Mouse (Mus musculus): ENCODE data around the gene Klk9.

DNA sequence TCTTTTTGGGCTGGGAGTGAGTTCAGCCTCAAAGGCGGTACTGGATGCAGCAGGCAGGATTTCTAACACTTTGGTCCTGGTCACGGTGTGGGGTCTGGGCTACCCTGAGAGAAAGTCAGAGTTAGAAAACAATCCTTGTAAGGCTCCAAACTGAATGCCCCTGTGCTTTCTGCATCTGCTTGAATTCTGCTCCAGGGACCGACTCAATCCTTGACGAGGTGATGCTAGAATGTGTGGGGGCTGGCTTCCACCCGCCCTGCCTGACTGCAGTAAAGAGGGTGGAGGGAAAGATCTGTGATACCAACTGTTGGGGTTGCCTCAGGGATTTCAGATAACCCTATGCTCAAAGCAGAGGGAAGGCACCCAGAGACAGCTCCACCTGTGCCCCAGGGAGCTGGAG, 19.3 kb downstream of the Klk9 start, which contains the start of gene Klk7:
- no peak for TF ChIP-seq MYOD1 (IDR thresholded peaks at IDR 0.05; ENCODE audit: control insufficient read depth in 1 of 3, insufficient read length in 2 of 3, low read depth in 2 of 3)
- TF ChIP-seq POLR2A (IDR thresholded peaks at IDR 0.05; ENCODE audit: insufficient read length, low read depth), result no peak
- TF ChIP-seq TCF12 (IDR thresholded peaks at IDR 0.05; ENCODE audit: insufficient read depth, poor library complexity, severe bottlenecking), result no peak
- no peak for TF ChIP-seq MYOG (IDR thresholded peaks at IDR 0.05; ENCODE audit: control insufficient read depth in 1 of 3, insufficient read depth in 1 of 3, insufficient read length in 2 of 3, low read depth in 2 of 3)
- TF ChIP-seq TCF3 (IDR thresholded peaks at IDR 0.05; ENCODE audit: insufficient read length, low read depth), result no peak
- TF ChIP-seq REST (IDR thresholded peaks at IDR 0.05; ENCODE audit: insufficient read depth, insufficient read length), result no peak
- TF ChIP-seq MAX (IDR thresholded peaks at IDR 0.05; ENCODE audit: low read depth), result no peak
- TF ChIP-seq E2F4 (IDR thresholded peaks at IDR 0.05; ENCODE audit: insufficient read depth), result no peak
- TF ChIP-seq USF1 (IDR thresholded peaks at IDR 0.05; ENCODE audit: low read depth), result no peak
- TF ChIP-seq POLR2AphosphoS2 (IDR thresholded peaks at IDR 0.05; ENCODE audit: insufficient read length, low read depth), result no peak
- TF ChIP-seq CEBPB (IDR thresholded peaks at IDR 0.05; ENCODE audit: insufficient read depth, poor library complexity, severe bottlenecking), result no peak
- TF ChIP-seq SRF (IDR thresholded peaks at IDR 0.05; ENCODE audit: control insufficient read depth, insufficient read length, low read depth), result no peak

All from myocyte (in vitro differentiated cells).